Mouse (Mus musculus): ENCODE results near the gene Gba2. TPM values are rescaled to one million over a fixed set of nuclear protein-coding genes. Genes with fewer than 3 reads are reported as not detected.

Gene Gba2
- polyA plus RNA-seq, 1 experiment from 2014 or later, result 19.3 TPM

DNA sequence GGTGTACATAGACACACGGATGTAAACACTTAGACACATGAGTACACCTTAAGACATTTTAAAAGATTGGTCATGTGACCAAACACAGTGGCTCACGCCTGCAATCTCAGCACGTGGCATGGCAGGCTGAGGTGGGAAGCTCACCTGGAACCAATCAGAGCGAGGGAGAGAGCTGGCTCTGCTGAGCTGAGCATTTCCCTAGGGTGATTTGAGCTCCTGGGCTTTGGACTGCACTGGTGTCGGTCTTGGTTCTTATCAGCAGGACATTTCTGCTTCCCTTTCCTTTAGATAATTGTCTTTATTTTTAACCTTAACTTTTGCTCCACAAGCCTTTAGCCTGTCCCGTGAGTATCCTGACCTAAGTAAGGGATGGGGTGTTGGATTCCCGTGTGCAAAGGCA, 9.0 kb upstream of the Gba2 start:
- Histone ChIP-seq H3K36me3 (ENCODE audit: insufficient read depth) (peaks cover 24% of the 10 kb centered on the region), H3K4me1 (ENCODE audit: insufficient read depth) (no peaks in the 10 kb centered on the region), H3K27ac (ENCODE audit: low read depth) (no peak overlapping the region), H3K9ac (no peak overlapping the region), H3K4me3 (ENCODE audit: low read depth, low read length) (no peak overlapping the region), H3K27me3 (ENCODE audit: insufficient read depth, low read length) (no peaks in the 10 kb centered on the region), H3K9me3 (ENCODE audit: low read depth, low read length) (no peaks in the 10 kb centered on the region), H3K4me2 (no peak overlapping the region)
- no peak for TF ChIP-seq CTCF (IDR thresholded peaks at IDR 0.05; ENCODE audit: low read depth)
- no peak for DNase-seq
- no peak for ATAC-seq (ENCODE audit: insufficient read depth)
- 45% methylated on average over 7 of the region's 7 CpGs for WGBS

DNA sequence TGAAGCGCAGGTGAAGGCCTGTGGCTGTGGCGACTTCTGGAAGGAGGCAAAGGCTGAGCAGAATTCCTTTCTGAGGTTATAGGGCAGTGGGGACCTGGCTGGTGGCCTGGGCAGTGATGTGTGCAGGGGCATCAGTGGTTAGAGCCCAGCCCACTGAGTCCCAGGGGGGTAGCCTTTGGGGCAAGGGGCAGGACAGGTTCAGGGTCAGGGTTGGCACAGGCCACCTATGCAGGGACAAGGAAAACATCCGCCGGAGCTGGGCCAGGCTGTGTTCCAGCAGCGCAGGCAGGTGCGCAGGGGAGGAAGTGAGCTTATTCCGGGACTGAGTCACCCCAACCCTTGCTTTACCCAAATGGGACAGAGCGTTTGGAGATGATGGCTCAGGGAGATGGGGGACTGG, 7.7 kb upstream of the Gba2 start:
- no peak overlapping the region for H3K27ac ChIP-seq (ENCODE audit: low read depth)
- no peak for ATAC-seq (ENCODE audit: insufficient read depth)

DNA sequence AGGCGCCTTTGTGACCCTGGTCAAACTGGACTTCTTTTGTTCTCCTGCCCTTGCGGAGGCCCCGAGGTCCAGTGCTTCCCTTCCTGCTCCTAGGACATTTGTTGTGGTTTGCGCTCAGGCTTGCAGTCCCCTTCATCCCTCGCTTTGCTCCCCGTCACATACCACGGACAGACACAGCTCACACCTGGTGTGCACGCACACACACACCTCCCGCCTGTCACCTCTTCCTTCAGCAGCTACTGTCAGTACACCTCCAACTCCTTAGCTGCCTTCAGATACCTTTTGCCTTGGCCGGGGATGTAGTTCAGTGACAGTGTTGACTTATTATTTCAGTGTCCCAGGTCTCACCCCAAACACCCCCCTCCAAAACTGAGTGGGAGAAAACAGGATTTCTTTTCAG, 7.0 kb upstream of the Gba2 start:
- Histone ChIP-seq H3K36me3 (ENCODE audit: insufficient read depth) (peaks cover 44% of the 10 kb centered on the region), H3K9me3 (ENCODE audit: low read depth, low read length) (no peaks in the 10 kb centered on the region), H3K9ac (no peak overlapping the region), H3K4me2 (no peak overlapping the region), H3K27me3 (ENCODE audit: insufficient read depth, low read length) (no peaks in the 10 kb centered on the region), H3K27ac (ENCODE audit: low read depth) (no peak overlapping the region), H3K4me1 (ENCODE audit: insufficient read depth) (no peaks in the 10 kb centered on the region), H3K4me3 (ENCODE audit: low read depth, low read length) (no peak overlapping the region)
- ATAC-seq (ENCODE audit: insufficient read depth), result no peak
- 36% methylated on average over 10 of the region's 10 CpGs for WGBS
- no peak for DNase-seq
- no peak for TF ChIP-seq CTCF (IDR thresholded peaks at IDR 0.05; ENCODE audit: low read depth)

More for the DNA sequence above, 7.7 kb upstream of the Gba2 start:
- H3K27me3 ChIP-seq (ENCODE audit: insufficient read depth, low read length), result no peaks in the 10 kb centered on the region
- H3K9me3 ChIP-seq (ENCODE audit: low read depth, low read length), result no peaks in the 10 kb centered on the region
- H3K36me3 ChIP-seq (ENCODE audit: insufficient read depth), result peaks cover 37% of the 10 kb centered on the region
- 63% methylated on average over 8 of the region's 8 CpGs for WGBS
- no peak overlapping the region for H3K4me3 ChIP-seq (ENCODE audit: low read depth, low read length)
- no peaks in the 10 kb centered on the region for H3K4me1 ChIP-seq (ENCODE audit: insufficient read depth)
- H3K4me2 ChIP-seq, result no peak overlapping the region
- DNase-seq, result no peak
- no peak overlapping the region for H3K9ac ChIP-seq
- TF ChIP-seq CTCF (IDR thresholded peaks at IDR 0.05; ENCODE audit: low read depth), result no peak

DNA sequence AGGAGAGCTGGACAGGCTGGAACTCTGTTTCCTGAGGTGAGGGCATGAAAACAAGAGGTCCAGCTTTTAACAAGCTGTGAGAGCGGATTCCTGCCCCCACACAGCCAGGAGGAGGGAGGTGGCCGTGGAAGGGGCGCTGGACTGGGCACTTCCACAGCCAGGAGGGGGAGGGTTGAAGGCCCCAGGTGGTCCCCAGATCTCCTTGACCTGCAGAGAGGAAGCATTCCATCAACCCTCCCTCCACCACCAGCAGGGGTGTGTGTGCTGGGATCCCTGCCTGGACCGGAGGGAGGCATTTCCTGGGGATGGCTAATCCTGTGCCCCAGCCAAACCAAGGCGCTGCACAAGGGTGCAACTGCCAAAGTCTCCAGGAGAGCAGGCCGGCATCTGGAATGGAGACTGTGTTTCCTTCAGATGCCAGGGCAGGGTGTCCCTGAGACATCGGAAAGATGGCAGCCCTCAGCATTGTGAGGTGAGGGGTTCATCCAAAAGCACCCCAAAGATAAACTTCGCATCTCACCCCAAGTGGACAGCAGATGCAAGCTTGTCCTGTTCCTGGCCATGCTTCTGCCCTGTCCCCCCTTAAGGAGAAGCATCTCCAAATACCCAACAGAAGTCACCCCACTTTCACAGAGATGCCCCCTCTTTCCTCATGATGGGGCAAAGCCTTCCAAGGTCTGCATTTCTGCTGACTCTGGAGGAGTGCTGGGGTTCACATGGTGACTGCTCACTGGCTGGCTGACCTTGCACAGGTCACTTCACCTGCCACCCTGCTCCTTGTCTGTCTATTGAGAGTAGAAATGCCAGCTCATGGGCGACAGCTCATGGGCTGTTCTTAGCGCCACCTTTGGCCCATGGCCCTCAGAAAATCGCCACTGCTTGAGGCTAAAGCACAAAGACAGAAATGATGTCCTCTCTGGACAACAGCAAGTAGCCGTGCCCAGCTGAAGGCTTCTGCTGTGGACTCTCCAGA, 6.1 kb upstream of the Gba2 start, which contains the start of gene Msmp:
Msmp (minus strand) TSS at position 51 of the 973 bp plus-strand sequence.
- 57% methylated on average over 12 of the region's 12 CpGs for WGBS
- Histone ChIP-seq H3K9ac (no peak within 1 kb of the TSS), H3K36me3 (ENCODE audit: insufficient read depth) (peaks cover 49% of the 10 kb centered on the region), H3K4me1 (ENCODE audit: insufficient read depth) (peaks cover 2% of the 10 kb centered on the region; the same call in 1 of the 2 replicates), H3K9me3 (ENCODE audit: low read depth, low read length) (no peaks in the 10 kb centered on the region), H3K4me3 (ENCODE audit: low read depth, low read length) (no peak within 1 kb of the TSS), H3K27ac (ENCODE audit: low read depth) (no peak within 1 kb of the TSS), H3K27me3 (ENCODE audit: insufficient read depth, low read length) (no peaks in the 10 kb centered on the region), H3K4me2 (no peak within 1 kb of the TSS)
- no peak for ATAC-seq (ENCODE audit: insufficient read depth)
- no peak for TF ChIP-seq CTCF (IDR thresholded peaks at IDR 0.05; ENCODE audit: low read depth)
- DNase-seq, result no peak

DNA sequence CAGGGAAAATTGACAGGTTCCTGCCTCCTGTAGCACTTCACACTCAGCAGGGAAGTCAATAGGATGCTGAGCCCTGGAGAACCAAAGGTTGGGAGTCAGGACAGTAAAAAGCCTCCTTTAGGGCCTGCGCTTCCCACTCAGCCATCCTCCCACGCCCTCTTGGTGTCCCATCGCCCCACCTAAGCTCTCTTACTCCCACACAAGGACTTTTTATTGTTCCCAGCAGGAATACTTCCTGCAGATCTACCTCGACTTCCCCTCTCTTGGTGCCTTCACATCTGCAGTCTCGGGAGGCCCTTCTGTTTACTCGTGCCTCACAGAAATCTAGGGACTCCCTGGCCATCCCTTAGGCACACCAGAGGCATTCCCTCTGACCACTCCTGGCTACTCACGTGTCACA, 4.7 kb upstream of the Gba2 start:
- H3K4me1 ChIP-seq (ENCODE audit: insufficient read depth), result peaks cover 6% of the 10 kb centered on the region; the same call in 1 of the 2 replicates
- no peak overlapping the region for H3K4me3 ChIP-seq (ENCODE audit: low read depth, low read length)
- no peaks in the 10 kb centered on the region for H3K27me3 ChIP-seq (ENCODE audit: insufficient read depth, low read length)
- DNase-seq (no peak), ATAC-seq (ENCODE audit: insufficient read depth) (no peak)
- no peak overlapping the region for H3K4me2 ChIP-seq
- WGBS, result 63% methylated on average over 7 of the region's 7 CpGs
- H3K9me3 ChIP-seq (ENCODE audit: low read depth, low read length), result no peaks in the 10 kb centered on the region
- no peak overlapping the region for H3K27ac ChIP-seq (ENCODE audit: low read depth)
- no peak for TF ChIP-seq CTCF (IDR thresholded peaks at IDR 0.05; ENCODE audit: low read depth)
- peaks cover 49% of the 10 kb centered on the region for H3K36me3 ChIP-seq (ENCODE audit: insufficient read depth)
- no peak overlapping the region for H3K9ac ChIP-seq

DNA sequence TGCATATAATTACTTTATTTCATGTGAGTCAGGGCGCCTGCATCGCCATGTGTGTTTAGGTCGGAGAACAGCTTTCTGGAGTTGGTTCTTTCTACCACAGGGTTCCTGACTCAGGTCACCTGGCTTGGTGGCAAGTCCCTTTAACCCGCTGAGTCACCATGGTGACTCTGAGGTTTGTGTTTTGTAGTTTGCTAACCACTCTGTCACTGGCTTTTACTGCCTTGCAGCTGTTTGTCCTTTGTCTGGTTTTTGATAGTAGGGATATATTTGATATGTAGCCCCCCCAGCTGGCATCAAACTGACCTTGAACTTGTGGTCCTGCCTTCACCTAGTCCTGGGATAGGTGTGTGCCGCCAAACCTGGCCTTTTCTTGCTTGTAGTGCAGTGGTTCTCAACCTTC, 3.6 kb upstream of the Gba2 start:
- 87% methylated on average over 5 of the region's 5 CpGs for WGBS
- H3K9me3 ChIP-seq (ENCODE audit: low read depth, low read length), result no peaks in the 10 kb centered on the region
- no peak for TF ChIP-seq CTCF (IDR thresholded peaks at IDR 0.05; ENCODE audit: low read depth)

DNA sequence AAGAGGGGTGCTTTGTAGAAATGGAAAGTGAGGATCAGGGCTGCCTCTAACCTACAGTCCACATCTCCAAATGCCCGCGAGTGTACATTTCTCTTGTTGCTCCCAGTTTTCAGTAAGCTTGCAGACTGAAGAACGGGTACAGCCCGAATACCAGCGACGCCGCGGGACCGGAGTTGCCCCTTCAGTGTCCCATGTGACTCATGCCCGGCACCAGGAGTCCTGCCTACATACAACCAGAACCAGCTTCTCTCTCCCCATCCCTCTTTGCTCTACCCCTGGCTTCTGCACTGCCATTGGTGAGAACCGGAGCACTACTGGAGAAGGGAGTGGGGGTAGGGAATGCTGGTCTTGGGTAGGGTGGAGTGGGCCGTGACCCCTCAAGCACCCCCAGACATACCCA, 2.7 kb upstream of the Gba2 start:
- no peak overlapping the region for H3K4me2 ChIP-seq
- no peak overlapping the region for H3K9ac ChIP-seq
- no peaks in the 10 kb centered on the region for H3K9me3 ChIP-seq (ENCODE audit: low read depth, low read length)
- 96% methylated on average over 12 of the region's 12 CpGs for WGBS
- ATAC-seq (ENCODE audit: insufficient read depth) (no peak), DNase-seq (no peak)
- H3K4me3 ChIP-seq (ENCODE audit: low read depth, low read length), result no peak overlapping the region
- H3K27me3 ChIP-seq (ENCODE audit: insufficient read depth, low read length), result no peaks in the 10 kb centered on the region
- no peak for TF ChIP-seq CTCF (IDR thresholded peaks at IDR 0.05; ENCODE audit: low read depth)
- peaks cover 15% of the 10 kb centered on the region; the same call in 1 of the 2 replicates for H3K4me1 ChIP-seq (ENCODE audit: insufficient read depth)
- peaks cover 49% of the 10 kb centered on the region for H3K36me3 ChIP-seq (ENCODE audit: insufficient read depth)
- no peak overlapping the region for H3K27ac ChIP-seq (ENCODE audit: low read depth)

More for the DNA sequence above, 3.6 kb upstream of the Gba2 start:
- H3K4me3 ChIP-seq (ENCODE audit: low read depth, low read length), result no peak overlapping the region
- H3K9ac ChIP-seq, result no peak overlapping the region
- peaks cover 49% of the 10 kb centered on the region for H3K36me3 ChIP-seq (ENCODE audit: insufficient read depth)
- H3K27ac ChIP-seq (ENCODE audit: low read depth), result no peak overlapping the region
- H3K27me3 ChIP-seq (ENCODE audit: insufficient read depth, low read length), result no peaks in the 10 kb centered on the region
- H3K4me2 ChIP-seq, result no peak overlapping the region
- no peak for ATAC-seq (ENCODE audit: insufficient read depth)
- no peak for DNase-seq
- H3K4me1 ChIP-seq (ENCODE audit: insufficient read depth), result peaks cover 10% of the 10 kb centered on the region; the same call in 1 of the 2 replicates

All from lung, embryonic 14.5 days (tissue).